Comparison of ENCODE assay signal across 19 mouse cellular contexts in genomic region chrX:121654582-121654981, GRCm38 (mm10).
DNase-seq lines count a peak whose midpoint lies in the region; ATAC-seq and TF ChIP-seq lines count a peak whose summit lies in the region.
"Had no signal": no experiment of that assay in that cellular context is flagged by ENCODE, and none has a peak within 500 bp of the region (broad histone marks: within the 10 kb centered on the region; RNA-seq: fewer than 3 reads in every experiment).

No protein-coding gene starts in this region.

- no peak overlapping the region for H3K9ac ChIP-seq in heart, adult 2 months (ENCODE audit: low read depth, low read length)
- H3K9ac ChIP-seq in liver, embryonic 11.5 days (ENCODE audit: low read depth, low read length), result no peak overlapping the region
- H3K9ac ChIP-seq in liver, embryonic 12.5 days, result no peak overlapping the region
- H3K9ac ChIP-seq in forebrain, embryonic 15.5 days (replicated peaks), result no peak overlapping the region
- H3K9ac ChIP-seq: forebrain, embryonic 13.5 days; limb, embryonic 12.5 days had no signal

- H3K27ac ChIP-seq in heart, adult 2 months, result no peak overlapping the region
- no peak overlapping the region for H3K27ac ChIP-seq in liver, embryonic 11.5 days (ENCODE audit: low read depth, low read length)
- H3K27ac ChIP-seq in liver, embryonic 12.5 days, result no peak overlapping the region
- no peak overlapping the region for H3K27ac ChIP-seq in forebrain, embryonic 15.5 days (replicated peaks)
- H3K27ac ChIP-seq: embryonic facial prominence, embryonic 10.5 days; forebrain, embryonic 13.5 days; left cerebral cortex, adult 2 months; limb, embryonic 12.5 days had no signal

- H3K4me3 ChIP-seq in heart, adult 2 months, result no peak overlapping the region
- no peak overlapping the region for H3K4me3 ChIP-seq in liver, embryonic 11.5 days (ENCODE audit: low read depth, low read length)
- no peak overlapping the region for H3K4me3 ChIP-seq in liver, embryonic 12.5 days
- no peak overlapping the region for H3K4me3 ChIP-seq in forebrain, embryonic 15.5 days
- H3K4me3 ChIP-seq: embryonic facial prominence, embryonic 10.5 days; forebrain, embryonic 13.5 days; left cerebral cortex, adult 2 months; limb, embryonic 12.5 days had no signal

- no peak overlapping the region for H3K4me2 ChIP-seq in liver, embryonic 11.5 days
- no peak overlapping the region for H3K4me2 ChIP-seq in liver, embryonic 12.5 days
- H3K4me2 ChIP-seq in forebrain, embryonic 15.5 days (replicated peaks), result no peak overlapping the region
- H3K4me2 ChIP-seq: forebrain, embryonic 13.5 days; limb, embryonic 12.5 days had no signal

- intact Hi-C loops in heart, adult 2 months (cut with DNase I), result no loop called here

- 30% methylated on average over 2 of the region's 2 CpGs for WGBS in heart, adult 2 months
- 39% methylated on average over 2 of the region's 2 CpGs for WGBS in liver, embryonic 11.5 days
- 0% methylated on average over 2 of the region's 2 CpGs for whole genome bisulfite sequencing in liver, embryonic 12.5 days (ENCODE audit: insufficient replicate concordance)
- 62% methylated on average over 2 of the region's 2 CpGs for WGBS in forebrain, embryonic 15.5 days

- TF ChIP-seq EP300 in heart, adult 2 months (IDR thresholded peaks at IDR 0.05; ENCODE audit: insufficient read depth, low read depth, low read length), result no peak

- no peak for TF ChIP-seq CTCF in heart, adult 2 months (IDR thresholded peaks at IDR 0.05)

- DNase-seq in heart, adult 11 months, result peak; percentile 75
- no peak for DNase-seq in heart, adult 2 months
- DNase-seq in liver, embryonic 11.5 days (ENCODE audit: low spot score), result no peak
- DNase-seq in brain, adult 2 months (ENCODE audit: low read depth, low spot score), result peak; percentile 1
- DNase-seq in kidney, adult 9 months, result no peak
- DNase-seq: cerebellum, postnatal 14 days; kidney, adult 11 months; kidney, postnatal 10 days; lung, adult 2 months; lung, postnatal 4 days; midbrain, embryonic 14.5 days had no signal

- H3K4me1 ChIP-seq in heart, adult 2 months (ENCODE audit: control insufficient read depth, insufficient read depth, low read length), result no peaks in the 10 kb centered on the region
- H3K4me1 ChIP-seq in liver, embryonic 11.5 days (replicated peaks; ENCODE audit: control insufficient read depth, insufficient read depth, low read length), result no peaks in the 10 kb centered on the region
- H3K4me1 ChIP-seq in liver, embryonic 12.5 days, result no peaks in the 10 kb centered on the region
- H3K4me1 ChIP-seq in forebrain, embryonic 15.5 days, result no peaks in the 10 kb centered on the region
- H3K4me1 ChIP-seq: embryonic facial prominence, embryonic 10.5 days; forebrain, embryonic 13.5 days; limb, embryonic 12.5 days had no signal

- peak; percentile 39; the same call in 1 of the 2 replicates for ATAC-seq in liver, embryonic 11.5 days (replicated peaks; ENCODE audit: low FRiP score)
- ATAC-seq in liver, embryonic 12.5 days, result no peak
- peak; percentile 97 for ATAC-seq in megakaryocyte progenitor cell, adult 5-6 weeks (replicated peaks; ENCODE audit: poor library complexity)
- no peak for ATAC-seq in forebrain, embryonic 15.5 days (replicated peaks)
- ATAC-seq: forebrain, embryonic 13.5 days; hindbrain, embryonic 16.5 days had no signal

- H3K27me3 ChIP-seq in heart, adult 2 months (ENCODE audit: control insufficient read depth, insufficient read depth, low read length), result no peaks in the 10 kb centered on the region
- H3K27me3 ChIP-seq in liver, embryonic 11.5 days (replicated peaks; ENCODE audit: control insufficient read depth, insufficient read depth, low read length), result no peaks in the 10 kb centered on the region
- no peaks in the 10 kb centered on the region for H3K27me3 ChIP-seq in liver, embryonic 12.5 days (replicated peaks)
- no peaks in the 10 kb centered on the region for H3K27me3 ChIP-seq in forebrain, embryonic 15.5 days
- H3K27me3 ChIP-seq: forebrain, embryonic 13.5 days; limb, embryonic 12.5 days had no signal

- no peak for TF ChIP-seq POLR2A in heart, adult 2 months (IDR thresholded peaks at IDR 0.05; ENCODE audit: insufficient read depth, low read depth, low read length)

- no peaks in the 10 kb centered on the region for H3K79me2 ChIP-seq in heart, adult 2 months (replicated peaks; ENCODE audit: control insufficient read depth, insufficient read depth, low read length)

- H3K9me3 ChIP-seq in liver, embryonic 11.5 days (ENCODE audit: control insufficient read depth, low read length), result no peaks in the 10 kb centered on the region
- H3K9me3 ChIP-seq in liver, embryonic 12.5 days (replicated peaks), result no peaks in the 10 kb centered on the region
- no peaks in the 10 kb centered on the region for H3K9me3 ChIP-seq in forebrain, embryonic 15.5 days
- H3K9me3 ChIP-seq: embryonic facial prominence, embryonic 10.5 days; forebrain, embryonic 13.5 days; limb, embryonic 12.5 days had no signal

- no peaks in the 10 kb centered on the region for H3K36me3 ChIP-seq in heart, adult 2 months (ENCODE audit: control insufficient read depth, insufficient read depth, low read length)
- no peaks in the 10 kb centered on the region for H3K36me3 ChIP-seq in liver, embryonic 11.5 days (ENCODE audit: control insufficient read depth, insufficient read depth, low read length)
- no peaks in the 10 kb centered on the region for H3K36me3 ChIP-seq in liver, embryonic 12.5 days
- no peaks in the 10 kb centered on the region for H3K36me3 ChIP-seq in forebrain, embryonic 15.5 days
- H3K36me3 ChIP-seq: embryonic facial prominence, embryonic 10.5 days; limb, embryonic 12.5 days had no signal

Comparison
In these comparisons a context has a peak if more than half of its experiments do, and no peak if none do; other contexts are left out.
1. DNase-seq: peak in heart, adult 11 months (single experiment) and brain, adult 2 months (single experiment); none in heart, adult 2 months (0 of 2), liver, embryonic 11.5 days (single experiment) and kidney, adult 9 months (single experiment).
2. ATAC-seq: peak in liver, embryonic 11.5 days (single experiment) and megakaryocyte progenitor cell, adult 5-6 weeks (single experiment); none in liver, embryonic 12.5 days (single experiment) and forebrain, embryonic 15.5 days (single experiment).